Mouse (Mus musculus) embryonic fibroblast, embryonic 13.5 days (primary cell): ENCODE results near the gene Il11ra1. TPM values are rescaled to one million over a fixed set of nuclear protein-coding genes. Genes with fewer than 3 reads are reported as not detected.
"Not testable (repeated sequence)": the region's sequence is repeated elsewhere in the genome, so short reads cannot be mapped to it uniquely, and the experiment has no call there.

Experiments
- H3K27ac ChIP-seq: 2 replicates; pipeline ENCODE4 v1.5.1; 2012; ENCODE audit warnings: low read length, control low read depth, inconsistent platforms; ENCODE audit not compliant: insufficient read depth
- H3K4me1 ChIP-seq: 2 replicates; pipeline ENCODE4 v1.6.1; 2011; ENCODE audit warnings: low read length; ENCODE audit not compliant: control insufficient read depth, insufficient read depth
- H3K4me3 ChIP-seq: 2 replicates; pipeline ENCODE4 v1.5.1; 2011; ENCODE audit warnings: mild to moderate bottlenecking, control low read depth, low read length; ENCODE audit not compliant: insufficient read depth
- CTCF ChIP-seq: IDR thresholded peaks from 2 replicates; pipeline ENCODE4 v1.5.1; 2011; ENCODE audit warnings: mild to moderate bottlenecking, control low read depth, low read length, moderate library complexity, borderline replicate concordance; ENCODE audit not compliant: insufficient read depth
- POLR2A ChIP-seq: IDR thresholded peaks from 2 replicates; pipeline ENCODE4 v1.6.1; 2011; ENCODE audit warnings: low read depth, mild to moderate bottlenecking, control low read depth, low read length, moderate library complexity
- polyA plus RNA-seq: library from polyadenylated mRNA; stranded (reverse); fragments of >200 nt; gene quantifications from 2 replicates; pipeline ENCODE4 v1.2.4, GENCODE M21; 2011; ENCODE audit warnings: low read depth; ENCODE audit not compliant: missing spikeins, insufficient read length

The Il11ra1 gene
- polyA plus RNA-seq, 1 experiment: 97.4 TPM

DNA sequence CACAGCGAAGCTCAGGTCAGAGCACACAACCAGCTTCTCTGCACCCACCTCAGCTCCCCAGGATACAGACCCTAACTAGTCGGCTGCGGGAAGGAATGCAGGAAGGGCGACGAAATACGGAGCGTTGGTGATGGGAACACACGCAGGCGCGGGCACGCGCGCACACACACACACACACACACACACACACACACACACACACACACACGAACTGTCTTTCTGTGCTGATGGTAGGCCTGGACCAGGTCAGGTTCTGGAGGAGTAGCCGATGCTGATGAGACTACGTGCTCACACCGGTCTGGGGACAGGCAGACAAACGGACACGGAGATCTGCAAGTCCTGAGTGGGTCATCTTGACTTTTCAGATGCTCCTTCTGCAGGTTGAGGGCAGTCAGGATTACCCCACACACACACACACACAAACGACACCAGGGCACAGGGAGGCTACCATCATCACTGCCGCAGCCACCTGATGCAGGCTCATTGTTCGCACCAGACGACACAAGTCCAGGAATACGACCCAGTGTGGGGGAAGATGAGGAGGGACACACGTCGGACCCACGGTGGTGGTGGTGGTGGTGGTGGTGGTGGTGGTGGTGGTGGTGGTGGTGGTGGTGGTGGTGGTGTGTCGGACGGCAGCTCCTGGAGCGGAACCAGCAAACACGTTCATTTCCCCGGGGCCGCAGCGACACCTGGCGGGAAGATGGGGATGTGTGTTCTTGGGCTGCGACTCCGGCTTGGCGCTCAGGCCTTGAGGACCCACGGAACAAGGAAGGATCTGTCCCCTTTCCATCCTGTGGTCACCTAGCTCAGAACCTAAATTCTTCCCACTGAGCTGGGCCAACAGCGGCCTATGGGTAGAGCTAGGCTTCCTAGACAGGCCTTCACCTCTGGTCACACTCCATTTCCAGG lies 2.6 kb upstream of the Il11ra1 start, which contains the start of gene Cntfr:
Cntfr (minus strand) TSS at position 160 of the 912 bp plus-strand sequence.
- TF ChIP-seq CTCF: peak; percentile 79
- H3K4me3 ChIP-seq, H3K27ac ChIP-seq, H3K4me1 ChIP-seq: not testable (repeated sequence)

DNA sequence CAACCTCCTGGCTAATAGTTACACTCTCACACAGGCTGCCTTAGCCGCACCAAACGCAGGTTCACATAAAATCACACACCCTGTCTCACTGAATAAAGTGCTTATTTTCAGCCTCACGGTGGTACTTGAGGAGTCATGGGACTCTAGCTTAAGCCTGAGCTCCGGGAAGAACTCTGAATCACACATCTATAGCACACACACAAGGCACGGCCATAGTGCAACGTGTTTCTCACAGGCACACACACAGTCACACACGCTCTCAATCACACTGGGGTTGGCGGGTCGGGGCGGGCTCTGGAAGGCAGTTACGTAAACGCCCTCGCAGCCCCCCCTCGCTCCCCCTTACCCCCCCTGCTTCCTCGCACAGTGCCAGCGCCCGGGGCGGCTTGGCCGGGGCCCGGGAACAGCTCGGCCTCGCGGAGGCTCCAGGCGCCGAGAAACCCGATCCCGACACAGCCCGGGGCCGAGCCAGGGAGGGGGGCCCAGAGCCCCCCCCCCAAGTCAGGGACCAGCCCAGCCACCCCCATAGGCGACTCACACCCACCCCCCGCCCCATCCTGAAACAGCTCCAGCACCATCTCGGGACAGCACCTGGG lies 1.3 kb upstream of the Il11ra1 start:
- not testable (repeated sequence) for H3K4me1 ChIP-seq, H3K4me3 ChIP-seq, H3K27ac ChIP-seq

DNA sequence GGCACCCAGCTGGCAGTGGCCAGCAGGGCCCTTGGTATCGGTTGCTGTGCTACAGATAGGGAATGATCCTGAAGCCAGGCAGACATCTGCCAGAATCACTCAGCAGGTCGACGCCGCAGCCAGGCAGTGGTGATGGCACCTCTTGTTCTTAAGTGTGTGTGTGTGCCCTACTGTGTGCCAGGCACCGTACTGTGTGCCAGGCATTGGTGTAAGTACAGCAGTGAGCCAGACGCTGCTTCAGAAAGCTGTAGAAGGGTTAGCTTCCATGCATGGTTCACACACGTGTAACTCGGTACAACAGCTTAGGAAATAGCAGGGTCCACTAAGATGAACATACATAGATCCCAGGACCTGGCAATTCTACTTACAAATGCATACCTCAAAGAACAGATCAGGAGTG lies 435 bp downstream of the Il11ra1 start:
- not testable (repeated sequence) for H3K4me3 ChIP-seq, H3K27ac ChIP-seq, H3K4me1 ChIP-seq

DNA sequence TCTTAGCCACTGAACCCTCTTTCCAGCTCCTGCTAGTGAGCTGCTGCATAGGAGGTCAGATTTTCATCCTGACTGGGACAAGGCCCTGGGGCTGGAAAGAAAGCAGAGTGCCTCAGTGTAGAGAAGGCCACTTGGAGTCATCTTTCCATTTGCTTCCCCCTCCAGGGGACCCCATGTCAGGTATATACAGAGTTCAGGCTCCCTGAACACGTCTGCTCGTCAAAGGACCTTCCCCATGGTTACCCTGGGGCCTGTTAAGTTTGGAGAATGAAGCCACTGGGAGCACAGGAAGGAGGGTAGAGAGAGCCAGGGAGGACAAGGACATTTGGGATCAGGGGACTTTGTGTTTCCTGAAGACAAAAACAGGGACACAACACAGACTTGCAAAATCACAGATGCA lies 2.4 kb downstream of the Il11ra1 start:
- not testable (repeated sequence) for H3K4me1 ChIP-seq, H3K4me3 ChIP-seq, H3K27ac ChIP-seq

DNA sequence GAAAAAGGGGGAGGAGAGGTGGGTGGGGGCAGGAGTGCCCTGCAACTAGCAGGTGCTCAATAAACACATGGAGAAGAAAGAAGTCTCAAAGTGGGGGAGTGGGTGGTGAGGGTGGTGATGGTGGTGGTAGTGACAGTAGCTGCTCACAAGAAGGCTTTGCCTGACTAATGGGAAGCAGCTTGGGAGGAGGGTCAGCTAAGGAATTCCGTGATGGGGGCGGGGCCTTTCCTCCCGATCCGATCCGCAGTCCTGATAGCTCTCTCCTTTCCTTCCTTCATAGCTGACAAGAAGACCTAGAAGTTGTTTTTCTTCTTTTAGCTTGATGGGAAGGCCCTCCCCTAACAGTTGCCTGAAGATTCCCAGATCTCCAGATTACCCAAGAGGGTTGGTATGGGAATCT lies 4.9 kb downstream of the Il11ra1 start:
- Histone ChIP-seq H3K4me1 (0 out of 2 replicates have a peak, but pooled peaks cover 2% of the 10 kb centered on the region), H3K4me3 (no peak overlapping the region), H3K27ac (no peak overlapping the region)
- no peak for TF ChIP-seq POLR2A
- no peak for TF ChIP-seq CTCF

DNA sequence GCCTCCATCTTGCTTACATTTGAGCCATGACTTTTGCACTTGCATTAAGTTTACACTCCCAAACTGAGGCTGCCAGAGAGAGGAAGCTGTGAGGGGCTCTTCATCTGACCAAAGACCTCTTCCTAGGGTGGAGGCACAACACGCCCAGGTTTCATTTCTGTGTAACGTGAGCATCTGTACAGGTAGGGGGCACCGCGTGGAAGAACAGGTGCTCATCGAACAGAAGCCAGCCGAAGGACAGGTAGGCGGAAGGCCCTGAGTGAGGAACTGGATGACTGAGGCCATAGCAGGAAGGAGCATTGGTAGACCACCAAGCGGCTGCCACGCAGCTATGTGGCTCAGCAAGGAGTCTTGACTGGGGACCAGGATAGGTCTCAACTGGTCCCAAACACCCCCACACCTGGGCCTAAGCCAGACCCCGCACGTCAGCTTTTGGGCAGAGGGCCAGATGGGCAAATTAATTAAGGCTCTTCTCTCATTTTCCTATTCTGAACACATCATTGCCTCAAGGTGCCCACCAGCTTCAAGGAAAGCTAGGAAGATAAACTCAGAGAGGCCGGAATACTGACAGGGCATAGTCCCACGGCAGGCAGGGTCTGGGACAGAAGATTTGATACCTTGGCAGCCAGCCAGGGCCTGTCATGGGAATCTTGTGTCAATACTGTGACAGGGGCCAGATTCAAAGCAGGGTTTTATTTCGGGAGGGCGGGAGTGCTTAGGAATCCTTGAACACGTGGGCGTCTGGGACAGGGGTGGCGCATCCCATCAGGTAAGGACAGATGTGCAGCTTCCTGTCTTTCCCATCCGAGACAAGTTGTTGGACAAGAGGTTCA lies 6.3 kb downstream of the Il11ra1 start:
- Histone ChIP-seq H3K4me1 (0 out of 2 replicates have a peak, but pooled peaks cover 2% of the 10 kb centered on the region), H3K27ac (no peak overlapping the region), H3K4me3 (no peak overlapping the region)
- TF ChIP-seq CTCF: no peak
- no peak for TF ChIP-seq POLR2A

DNA sequence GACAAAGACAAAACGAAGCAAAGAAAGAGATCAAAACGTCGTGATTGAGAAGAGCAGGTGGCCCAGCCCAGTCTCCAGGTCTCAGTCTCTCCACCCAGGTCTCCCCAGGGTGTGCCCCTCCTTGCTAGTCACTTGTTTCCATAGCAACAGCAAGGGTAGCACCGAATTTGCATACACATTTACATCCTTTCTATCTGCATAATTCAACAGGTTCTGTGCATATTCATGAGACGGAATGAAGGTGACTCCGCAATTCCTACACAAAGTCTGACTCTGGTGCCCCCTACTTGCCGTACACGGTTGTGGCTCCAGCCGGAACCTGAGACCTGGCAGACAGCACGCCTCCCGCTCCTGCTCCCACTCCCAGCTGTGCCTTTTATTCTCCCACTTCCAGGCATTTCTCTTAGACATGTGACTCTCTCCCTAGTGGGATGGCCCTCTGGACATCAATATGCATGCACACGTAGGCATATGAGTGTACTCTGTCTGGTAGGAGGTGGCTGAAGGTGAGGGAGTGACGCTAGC lies 7.3 kb downstream of the Il11ra1 start:
- Histone ChIP-seq H3K27ac (no peak overlapping the region), H3K4me3 (no peak overlapping the region), H3K4me1 (0 out of 2 replicates have a peak, but pooled peaks cover 2% of the 10 kb centered on the region)
- TF ChIP-seq POLR2A: no peak
- TF ChIP-seq CTCF: peak; percentile 80

DNA sequence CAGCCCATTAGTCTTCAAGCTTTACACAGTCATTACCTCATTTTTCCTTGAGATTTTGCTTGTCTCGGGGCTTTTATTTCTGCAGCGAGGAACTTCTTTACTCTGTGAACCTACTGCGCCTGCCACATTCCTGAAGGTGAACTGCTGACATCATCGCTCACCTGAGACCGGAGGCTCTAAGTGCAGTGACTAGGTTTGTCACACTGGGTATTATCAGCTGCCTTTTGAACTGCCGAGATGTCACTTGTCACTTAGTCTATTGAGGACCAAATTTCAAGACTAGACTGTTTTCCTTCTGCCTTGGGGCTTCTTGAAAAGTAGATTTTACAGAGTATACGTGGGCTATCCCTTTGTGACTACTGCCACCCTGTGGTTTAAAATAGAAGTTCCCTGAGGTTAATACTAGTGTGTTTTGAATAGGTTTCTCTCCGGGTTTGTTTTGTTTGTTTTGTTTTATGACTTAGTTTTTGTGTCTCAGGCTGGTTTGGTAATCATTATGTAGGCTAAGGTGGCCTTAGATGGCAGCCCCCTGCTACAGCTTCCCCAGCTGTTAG lies 8.5 kb downstream of the Il11ra1 start:
- TF ChIP-seq POLR2A (no peak), CTCF (no peak)
- no peak overlapping the region for H3K4me3 ChIP-seq
- no peak overlapping the region for H3K27ac ChIP-seq
- 0 out of 2 replicates have a peak, but pooled peaks cover 2% of the 10 kb centered on the region for H3K4me1 ChIP-seq

DNA sequence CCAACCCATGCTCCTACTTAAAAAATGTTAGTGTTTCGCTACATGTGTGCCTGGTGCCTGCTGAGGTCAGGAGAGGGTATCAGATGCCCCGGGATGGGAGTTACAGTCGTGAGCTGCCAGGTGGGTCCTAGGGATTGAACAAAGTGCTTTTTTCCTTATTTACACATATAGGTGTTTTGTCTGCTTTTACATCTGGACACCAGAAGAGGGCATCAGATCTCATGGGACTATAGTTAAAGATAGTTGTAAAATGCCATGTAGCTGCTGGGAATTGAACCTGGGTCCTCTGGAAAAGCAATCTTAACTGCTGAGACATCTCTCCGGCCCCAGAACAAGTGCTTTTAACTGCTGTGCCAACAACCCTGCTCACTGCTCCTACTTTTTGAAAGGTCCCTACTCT lies 10.4 kb downstream of the Il11ra1 start:
- Histone ChIP-seq H3K4me1 (no peaks in the 10 kb centered on the region), H3K27ac (no peak overlapping the region), H3K4me3 (no peak overlapping the region)
- no peak for TF ChIP-seq POLR2A
- TF ChIP-seq CTCF: no peak
